ENCODE assay signal across 8 mouse cellular contexts in the genomic region with DNA sequence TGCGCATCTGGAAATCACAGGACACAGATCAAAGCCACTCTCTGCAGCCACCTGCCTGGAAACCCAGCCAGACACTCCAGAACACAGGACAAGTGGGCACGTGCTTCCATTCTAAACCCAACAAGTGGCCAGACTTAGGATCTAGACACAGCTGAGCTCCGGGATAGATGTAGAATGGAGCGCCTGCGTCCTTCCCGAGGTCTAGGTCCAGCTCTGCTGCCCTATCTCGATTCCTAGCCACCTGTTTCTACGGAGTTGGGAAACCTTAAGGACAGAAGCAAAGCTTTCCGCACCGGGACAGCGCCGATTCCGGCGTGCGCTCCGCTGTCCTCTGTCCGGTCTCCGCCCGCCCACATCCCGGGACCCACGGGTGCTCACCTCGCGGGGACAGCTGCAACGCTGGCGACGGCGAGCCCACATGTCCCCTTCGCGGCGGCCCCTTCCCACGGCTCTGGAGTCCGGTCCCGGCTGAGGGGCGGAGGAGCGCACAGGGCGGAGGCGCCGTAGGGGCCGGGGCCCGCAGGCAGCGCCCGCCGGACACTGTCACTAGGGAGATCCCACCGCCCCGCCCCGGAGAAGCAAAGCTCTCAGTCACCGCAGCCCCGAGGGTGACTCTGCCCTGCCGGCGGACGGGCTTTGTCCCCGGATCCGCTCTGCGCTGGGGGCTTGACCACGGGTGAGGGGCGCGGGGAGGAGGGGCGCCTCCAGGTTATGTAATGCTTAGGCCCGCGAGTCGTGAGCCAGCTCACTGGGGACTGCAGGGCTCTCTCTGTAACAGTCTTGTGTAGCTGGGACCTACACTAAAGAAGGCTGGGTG. TPM values are rescaled to one million over a fixed set of nuclear protein-coding genes. Genes with fewer than 3 reads are reported as not detected.
DNase-seq lines count a peak whose midpoint lies in the region; ATAC-seq lines count a peak whose summit lies in the region.

A gene (minus strand): TSS at position 602 of the 817 bp plus-strand sequence.

- DNase-seq in right cerebral cortex, adult 2 months (ENCODE audit: low spot score in 2 of 2) = peak; percentile 4 to 12
- no peak for DNase-seq in right cerebral cortex, postnatal 36 days (ENCODE audit: low spot score in 2 of 2)
- DNase-seq in embryonic facial prominence, embryonic 10.5 days (ENCODE audit: low spot score) = peak; percentile 62
- peak; percentile 21 for DNase-seq in ovary, postnatal 14 days (ENCODE audit: low spot score)
- no peak for DNase-seq in adipocyte (ENCODE audit: low spot score)

- peak within 1 kb of the TSS; percentile 92 for H3K4me2 ChIP-seq in heart, embryonic 13.5 days
- peak within 1 kb of the TSS; percentile 99 for H3K4me2 ChIP-seq in kidney, embryonic 15.5 days
- H3K4me2 ChIP-seq in lung, embryonic 15.5 days = peak within 1 kb of the TSS; percentile 90

- peaks cover 12% of the 10 kb centered on the region for H3K4me1 ChIP-seq in embryonic facial prominence, embryonic 10.5 days
- peaks cover 17% of the 10 kb centered on the region for H3K4me1 ChIP-seq in heart, embryonic 13.5 days
- 0 out of 2 replicates have a peak, but pooled peaks cover 13% of the 10 kb centered on the region for H3K4me1 ChIP-seq in kidney, embryonic 15.5 days
- peaks cover 7% of the 10 kb centered on the region; the same call in 1 of the 2 replicates for H3K4me1 ChIP-seq in lung, embryonic 15.5 days

- no peaks in the 10 kb centered on the region for H3K9me3 ChIP-seq in embryonic facial prominence, embryonic 10.5 days
- H3K9me3 ChIP-seq in heart, embryonic 13.5 days = no peaks in the 10 kb centered on the region
- no peaks in the 10 kb centered on the region for H3K9me3 ChIP-seq in kidney, embryonic 15.5 days (replicated peaks)
- H3K9me3 ChIP-seq in lung, embryonic 15.5 days = no peaks in the 10 kb centered on the region

- under 1% methylated on average over 60 of the region's 61 CpGs for WGBS in embryonic facial prominence, embryonic 10.5 days
- under 1% methylated on average over 61 of the region's 61 CpGs for WGBS in heart, embryonic 13.5 days
- under 1% methylated on average over 59 of the region's 61 CpGs for WGBS in kidney, embryonic 15.5 days
- WGBS in lung, embryonic 15.5 days = under 1% methylated on average over 61 of the region's 61 CpGs

- peak; percentile 51; the same call in 1 of the 2 replicates for ATAC-seq in heart, embryonic 13.5 days (ENCODE audit: extremely low read depth, insufficient number of reproducible peaks, low FRiP score, low TSS enrichment)
- ATAC-seq in kidney, embryonic 15.5 days (replicated peaks; ENCODE audit: low FRiP score) = peak; percentile 80
- ATAC-seq in lung, embryonic 15.5 days (ENCODE audit: borderline replicate concordance, extremely low read depth, low FRiP score, low TSS enrichment) = peak; percentile 78

- peaks cover 33% of the 10 kb centered on the region for H3K27me3 ChIP-seq in embryonic facial prominence, embryonic 10.5 days (replicated peaks; ENCODE audit: low read depth, poor library complexity, severe bottlenecking)
- peaks cover 17% of the 10 kb centered on the region for H3K27me3 ChIP-seq in heart, embryonic 13.5 days (replicated peaks)
- peaks cover 11% of the 10 kb centered on the region for H3K27me3 ChIP-seq in kidney, embryonic 15.5 days
- H3K27me3 ChIP-seq in lung, embryonic 15.5 days = peaks cover 4% of the 10 kb centered on the region; the same call in 1 of the 2 replicates

- H3K36me3 ChIP-seq in embryonic facial prominence, embryonic 10.5 days (replicated peaks) = no peaks in the 10 kb centered on the region
- H3K36me3 ChIP-seq in heart, embryonic 13.5 days = no peaks in the 10 kb centered on the region
- H3K36me3 ChIP-seq in kidney, embryonic 15.5 days = no peaks in the 10 kb centered on the region
- H3K36me3 ChIP-seq in lung, embryonic 15.5 days = no peaks in the 10 kb centered on the region

- peak within 1 kb of the TSS; percentile 83 for H3K9ac ChIP-seq in heart, embryonic 13.5 days
- H3K9ac ChIP-seq in kidney, embryonic 15.5 days = peak within 1 kb of the TSS; percentile 67
- H3K9ac ChIP-seq in lung, embryonic 15.5 days = peak within 1 kb of the TSS; percentile 69

- peak within 1 kb of the TSS; percentile 68; the same call in 1 of the 2 replicates for H3K27ac ChIP-seq in embryonic facial prominence, embryonic 10.5 days (replicated peaks)
- peak within 1 kb of the TSS; percentile 91 for H3K27ac ChIP-seq in heart, embryonic 13.5 days (replicated peaks)
- H3K27ac ChIP-seq in kidney, embryonic 15.5 days = peak within 1 kb of the TSS; percentile 83
- peak within 1 kb of the TSS; percentile 95 for H3K27ac ChIP-seq in lung, embryonic 15.5 days

- H3K4me3 ChIP-seq in embryonic facial prominence, embryonic 10.5 days = peak within 1 kb of the TSS; percentile 72
- H3K4me3 ChIP-seq in heart, embryonic 13.5 days = peak within 1 kb of the TSS; percentile 80
- peak within 1 kb of the TSS; percentile 69 for H3K4me3 ChIP-seq in kidney, embryonic 15.5 days (replicated peaks)
- H3K4me3 ChIP-seq in lung, embryonic 15.5 days = peak within 1 kb of the TSS; percentile 63

RNA-seq across cellular contexts. Expression of the gene that starts here (rescaled TPM):
- 0.49 and 0.75 TPM in 2 replicates for polyA plus RNA-seq in embryonic facial prominence, embryonic 10.5 days (2016; fragmentation: Nextera tagmentation; extraction: Ambion mirVana)
- polyA plus RNA-seq in heart, embryonic 13.5 days (2015; fragmentation: Nextera tagmentation; extraction: Ambion mirVana) = 16.4 and 21.3 TPM in 2 replicates
- polyA plus RNA-seq in kidney, embryonic 15.5 days (2015; fragmentation: Nextera tagmentation; extraction: Ambion mirVana) = 10.6 and 13.4 TPM in 2 replicates
- 14.8 TPM in 2 replicates for polyA plus RNA-seq in lung, embryonic 15.5 days (2015; fragmentation: Nextera tagmentation; extraction: Ambion mirVana)

Comparison
In these comparisons a context has a peak if more than half of its experiments do, and no peak if none do; other contexts are left out.
1. DNase-seq: peak in right cerebral cortex, adult 2 months (2 of 2) and ovary, postnatal 14 days (single experiment); none in right cerebral cortex, postnatal 36 days (0 of 2) and adipocyte (single experiment).
2. Peak in DNase-seq, H3K4me3 ChIP-seq and H3K27ac ChIP-seq in embryonic facial prominence, embryonic 10.5 days; RNA of the gene not detected or under 1 TPM.
3. Peak in every context shown above with its lines, with median percentiles within 50 percentile points of each other: H3K27ac ChIP-seq, H3K4me3 ChIP-seq, ATAC-seq, H3K4me2 ChIP-seq and H3K9ac ChIP-seq.